Mouse (Mus musculus) bone marrow, adult 2 months (tissue): Measurements from ENCODE around the gene Rb1.

Experiments
- CTCF ChIP-seq: fragments of 200-500 bp; IDR thresholded peaks from 2 replicates; pipeline ENCODE4 v1.5.1; 2011; ENCODE audit warnings: low read length, control low read depth; ENCODE audit not compliant: control insufficient read depth, insufficient read depth
- POLR2A ChIP-seq: fragments of 200-500 bp; IDR thresholded peaks from 2 replicates; pipeline ENCODE4 v1.6.1; 2011; ENCODE audit warnings: low read depth, mild to moderate bottlenecking, control low read depth, low read length, borderline replicate concordance; ENCODE audit not compliant: control insufficient read depth

- TF ChIP-seq CTCF (no peak), POLR2A (no peak)
Measured at GRCm38 (mm10) chr14:73333880-73334279, 8.3 kb upstream of the Rb1 start.
